Mouse (Mus musculus): Measurements from ENCODE around the gene Rgs10.
"Not testable (repeated sequence)": the region's sequence is repeated elsewhere in the genome, so short reads cannot be mapped to it uniquely, and the experiment has no call there.

The Rgs10 gene

GRCm38 (mm10) chr7:128344928-128345653, 73.5 kb downstream of the Rgs10 start:
- peak; percentile 75 for DNase-seq (ENCODE audit: low spot score)

DNA sequence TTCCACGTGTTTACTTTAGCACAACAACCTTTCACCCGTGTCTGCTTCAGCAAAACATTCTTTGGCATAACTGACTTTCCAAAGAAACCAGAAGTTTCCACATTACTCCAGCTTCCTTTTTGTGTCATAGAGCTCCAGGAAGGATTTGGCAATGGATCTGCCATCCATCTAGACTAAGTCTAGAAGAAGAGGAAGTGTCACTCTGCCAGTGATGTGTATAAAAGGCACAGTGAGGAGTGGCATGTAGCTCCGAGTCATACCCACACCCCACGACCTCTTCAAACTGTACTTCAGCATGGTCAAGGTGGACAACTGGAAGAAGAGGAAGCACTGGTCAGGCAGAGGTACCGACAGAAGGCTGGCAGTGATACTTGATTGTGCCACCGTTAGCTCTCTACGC, 74.1 kb downstream of the Rgs10 start:
- DNase-seq (ENCODE audit: low spot score), result no peak

DNA sequence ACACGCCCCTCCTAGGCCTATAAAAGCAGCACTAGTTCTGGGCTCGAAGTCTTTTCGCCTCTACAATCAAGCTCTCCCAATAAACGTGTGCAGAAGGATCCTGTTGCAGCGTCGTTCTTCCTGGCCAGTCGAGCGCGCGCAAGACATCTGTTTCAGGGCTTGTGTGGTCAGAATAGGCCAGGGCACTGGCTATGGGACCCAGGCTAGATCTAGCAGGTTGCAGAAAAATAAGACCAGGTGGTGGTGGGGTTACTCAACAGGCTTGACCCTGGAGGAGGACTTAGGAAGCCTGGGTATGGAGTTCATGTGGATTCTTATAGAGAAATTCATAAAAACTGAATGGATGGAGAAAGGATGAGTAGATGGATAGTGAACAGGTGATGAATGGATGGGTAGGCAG, 75.9 kb downstream of the Rgs10 start:
- not testable (repeated sequence) for DNase-seq (ENCODE audit: low spot score)

- not testable (repeated sequence) for DNase-seq (ENCODE audit: low spot score)
Observed at GRCm38 (mm10) chr7:128340321-128340720, 78.2 kb downstream of the Rgs10 start.

GRCm38 (mm10) chr7:128332896-128333295, 85.7 kb downstream of the Rgs10 start:
- DNase-seq (ENCODE audit: low spot score), result no peak

- no peak for DNase-seq (ENCODE audit: low spot score)
Observed at GRCm38 (mm10) chr7:128330981-128331380, 87.6 kb downstream of the Rgs10 start.

DNA sequence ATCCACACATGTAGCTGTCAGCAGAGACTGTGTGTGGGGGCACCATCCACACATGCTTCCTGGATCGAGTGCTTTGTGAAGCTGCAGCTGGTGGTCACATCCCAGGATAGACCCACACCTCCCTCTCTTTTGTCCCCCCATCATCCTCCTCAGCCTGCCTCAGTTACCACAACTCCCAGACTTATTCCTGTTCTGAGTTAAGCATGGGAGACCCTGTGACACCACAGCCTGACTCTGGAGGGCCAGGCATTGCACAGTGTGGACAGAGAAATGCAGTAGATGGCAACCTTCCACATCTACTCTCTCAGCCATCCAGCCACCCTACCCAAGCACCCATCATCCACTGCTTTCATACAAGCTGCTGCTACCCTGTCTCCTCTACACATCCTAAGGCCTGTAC, 93.6 kb downstream of the Rgs10 start:
- DNase-seq (ENCODE audit: low spot score), result no peak
